Mouse (Mus musculus): Measurements from ENCODE around the gene Pdp2. TPM values are rescaled to one million over a fixed set of nuclear protein-coding genes. Genes with fewer than 3 reads are reported as not detected.
A peak's percentile ranks its signal among the peaks of the same experiment; 100 is the strongest.

Gene Pdp2
- polyA plus RNA-seq, 2 experiments, result 4.9 to 9.7 TPM

- peak overlapping the region; percentile 69; the same call in 1 of the 2 replicates for H3K4me2 ChIP-seq (replicated peaks; ENCODE audit: low read depth, low read length, severe bottlenecking)
Measured at GRCm38 (mm10) chr8:104632486-104632885, 41.2 kb downstream of the Pdp2 start.

GRCm38 (mm10) chr8:104633156-104633744, 42.0 kb downstream of the Pdp2 start:
- no peak for DNase-seq (ENCODE audit: low spot score)
- no peak overlapping the region for H3K27ac ChIP-seq (replicated peaks; ENCODE audit: low read depth, low read length)
- no peaks in the 10 kb centered on the region for H3K9me3 ChIP-seq (ENCODE audit: control insufficient read depth, low read length)
- peaks cover 22% of the 10 kb centered on the region; the same call in 1 of the 2 replicates for H3K4me1 ChIP-seq (ENCODE audit: control insufficient read depth, insufficient read depth, low read length)
- no peak overlapping the region for H3K4me3 ChIP-seq (replicated peaks; ENCODE audit: low read length)
- peaks cover 6% of the 10 kb centered on the region; the same call in 1 of the 2 replicates for H3K27me3 ChIP-seq (ENCODE audit: control insufficient read depth, insufficient read depth, low read length)
- 50% methylated on average over 9 of the region's 9 CpGs for WGBS
- H3K36me3 ChIP-seq (ENCODE audit: control insufficient read depth, insufficient read depth, low read length), result peaks cover 7% of the 10 kb centered on the region; the same call in 1 of the 2 replicates
- no peak overlapping the region for H3K4me2 ChIP-seq (replicated peaks; ENCODE audit: low read depth, low read length, severe bottlenecking)
- ATAC-seq (ENCODE audit: low FRiP score, low read depth), result no peak
- no peak for TF ChIP-seq POLR2A (IDR thresholded peaks at IDR 0.05; ENCODE audit: borderline replicate concordance, extremely low read depth, insufficient read depth, insufficient read length)
- H3K9ac ChIP-seq (ENCODE audit: low read depth, low read length, severe bottlenecking), result no peak overlapping the region

More at GRCm38 (mm10) chr8:104632486-104632885, 41.2 kb downstream of the Pdp2 start:
- peaks cover 22% of the 10 kb centered on the region; the same call in 1 of the 2 replicates for H3K4me1 ChIP-seq (ENCODE audit: control insufficient read depth, insufficient read depth, low read length)
- WGBS, result 50% methylated on average over 6 of the region's 6 CpGs
- no peak overlapping the region for H3K4me3 ChIP-seq (replicated peaks; ENCODE audit: low read length)
- DNase-seq (ENCODE audit: low spot score) (no peak), ATAC-seq (ENCODE audit: low FRiP score, low read depth) (no peak)
- 0 out of 2 replicates have a peak, but pooled peaks cover 4% of the 10 kb centered on the region for H3K36me3 ChIP-seq (ENCODE audit: control insufficient read depth, insufficient read depth, low read length)
- H3K9me3 ChIP-seq (ENCODE audit: control insufficient read depth, low read length), result no peaks in the 10 kb centered on the region
- H3K27ac ChIP-seq (replicated peaks; ENCODE audit: low read depth, low read length), result no peak overlapping the region
- H3K9ac ChIP-seq (ENCODE audit: low read depth, low read length, severe bottlenecking), result no peak overlapping the region
- no peak for TF ChIP-seq POLR2A (IDR thresholded peaks at IDR 0.05; ENCODE audit: borderline replicate concordance, extremely low read depth, insufficient read depth, insufficient read length)
- H3K27me3 ChIP-seq (ENCODE audit: control insufficient read depth, insufficient read depth, low read length), result peaks cover 6% of the 10 kb centered on the region; the same call in 1 of the 2 replicates

GRCm38 (mm10) chr8:104635004-104635710, 43.9 kb downstream of the Pdp2 start:
- H3K4me2 ChIP-seq (replicated peaks; ENCODE audit: low read depth, low read length, severe bottlenecking), result no peak overlapping the region
- H3K9me3 ChIP-seq (ENCODE audit: control insufficient read depth, low read length), result no peaks in the 10 kb centered on the region
- no peak overlapping the region for H3K9ac ChIP-seq (ENCODE audit: low read depth, low read length, severe bottlenecking)
- ATAC-seq (ENCODE audit: low FRiP score, low read depth), result no peak
- 89% methylated on average over 3 of the region's 3 CpGs for WGBS
- H3K4me3 ChIP-seq (replicated peaks; ENCODE audit: low read length), result no peak overlapping the region
- DNase-seq (ENCODE audit: low spot score), result no peak
- peaks cover 20% of the 10 kb centered on the region for H3K36me3 ChIP-seq (ENCODE audit: control insufficient read depth, insufficient read depth, low read length)
- no peak for TF ChIP-seq POLR2A (IDR thresholded peaks at IDR 0.05; ENCODE audit: borderline replicate concordance, extremely low read depth, insufficient read depth, insufficient read length)
- H3K27ac ChIP-seq (replicated peaks; ENCODE audit: low read depth, low read length), result no peak overlapping the region
- H3K4me1 ChIP-seq (ENCODE audit: control insufficient read depth, insufficient read depth, low read length), result peaks cover 17% of the 10 kb centered on the region; the same call in 1 of the 2 replicates
- peaks cover 6% of the 10 kb centered on the region; the same call in 1 of the 2 replicates for H3K27me3 ChIP-seq (ENCODE audit: control insufficient read depth, insufficient read depth, low read length)

DNA sequence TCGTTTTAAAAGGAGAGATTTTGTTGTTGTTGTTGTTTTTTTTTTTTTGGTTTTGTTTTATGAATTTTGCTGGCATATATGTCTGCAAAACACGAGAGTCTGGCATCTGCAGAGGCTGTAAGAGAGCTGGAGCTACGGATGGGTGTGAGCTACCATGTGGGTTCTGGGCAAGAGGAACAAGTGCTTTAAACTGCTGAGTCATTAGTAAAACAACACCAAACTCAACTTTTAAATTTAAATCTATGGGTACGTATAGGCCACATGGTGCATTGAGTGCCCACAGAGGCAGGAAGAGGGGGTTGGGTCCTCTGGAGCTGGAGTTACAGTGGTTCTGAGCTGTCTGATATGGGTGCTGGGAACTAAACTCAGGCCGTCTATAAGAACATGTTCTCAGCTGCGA, 46.8 kb downstream of the Pdp2 start:
- H3K9ac ChIP-seq (ENCODE audit: low read depth, low read length, severe bottlenecking), result no peak overlapping the region
- ATAC-seq (ENCODE audit: low FRiP score, low read depth) (no peak), DNase-seq (ENCODE audit: low spot score) (no peak)
- H3K36me3 ChIP-seq (ENCODE audit: control insufficient read depth, insufficient read depth, low read length), result peaks cover 20% of the 10 kb centered on the region
- H3K27ac ChIP-seq (replicated peaks; ENCODE audit: low read depth, low read length), result no peak overlapping the region
- no peaks in the 10 kb centered on the region for H3K9me3 ChIP-seq (ENCODE audit: control insufficient read depth, low read length)
- no peak overlapping the region for H3K4me2 ChIP-seq (replicated peaks; ENCODE audit: low read depth, low read length, severe bottlenecking)
- 88% methylated on average over 6 of the region's 6 CpGs for WGBS
- H3K4me1 ChIP-seq (ENCODE audit: control insufficient read depth, insufficient read depth, low read length), result peaks cover 14% of the 10 kb centered on the region
- no peaks in the 10 kb centered on the region for H3K27me3 ChIP-seq (ENCODE audit: control insufficient read depth, insufficient read depth, low read length)
- H3K4me3 ChIP-seq (replicated peaks; ENCODE audit: low read length), result no peak overlapping the region
- no peak for TF ChIP-seq POLR2A (IDR thresholded peaks at IDR 0.05; ENCODE audit: borderline replicate concordance, extremely low read depth, insufficient read depth, insufficient read length)

DNA sequence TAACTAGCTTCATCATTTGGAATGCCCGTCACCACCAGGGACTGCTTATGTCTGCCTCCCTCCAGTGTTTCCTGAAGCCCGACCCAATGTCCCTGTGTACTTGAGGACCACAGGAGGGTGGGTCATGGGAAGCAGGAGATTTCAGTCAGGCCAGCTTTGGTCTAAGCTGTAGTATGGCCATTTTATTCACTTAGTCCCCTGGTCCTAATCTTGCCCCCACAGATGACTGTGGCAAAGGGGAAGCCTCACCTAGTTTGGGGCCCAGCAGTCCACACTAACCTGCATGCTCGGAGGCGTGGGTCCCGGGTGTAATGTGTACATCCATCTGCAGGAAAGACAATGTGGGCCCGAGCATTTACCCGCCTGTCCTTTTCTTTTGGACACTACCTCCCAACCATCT, 49.0 kb downstream of the Pdp2 start:
- H3K4me1 ChIP-seq (ENCODE audit: control insufficient read depth, insufficient read depth, low read length), result peaks cover 14% of the 10 kb centered on the region
- H3K27me3 ChIP-seq (ENCODE audit: control insufficient read depth, insufficient read depth, low read length), result no peaks in the 10 kb centered on the region
- no peaks in the 10 kb centered on the region for H3K9me3 ChIP-seq (ENCODE audit: control insufficient read depth, low read length)
- WGBS, result 91% methylated on average over 7 of the region's 7 CpGs
- no peak for ATAC-seq (ENCODE audit: low FRiP score, low read depth)
- DNase-seq (ENCODE audit: low spot score), result no peak
- no peak for TF ChIP-seq POLR2A (IDR thresholded peaks at IDR 0.05; ENCODE audit: borderline replicate concordance, extremely low read depth, insufficient read depth, insufficient read length)
- H3K27ac ChIP-seq (replicated peaks; ENCODE audit: low read depth, low read length), result no peak overlapping the region
- peaks cover 16% of the 10 kb centered on the region for H3K36me3 ChIP-seq (ENCODE audit: control insufficient read depth, insufficient read depth, low read length)
- H3K4me2 ChIP-seq (replicated peaks; ENCODE audit: low read depth, low read length, severe bottlenecking), result peak overlapping the region; percentile 88
- H3K9ac ChIP-seq (ENCODE audit: low read depth, low read length, severe bottlenecking), result peak overlapping the region; percentile 71; the same call in 1 of the 2 replicates
- peak overlapping the region; percentile 87 for H3K4me3 ChIP-seq (replicated peaks; ENCODE audit: low read length)

All from limb, embryonic 14.5 days (tissue).